Mouse (Mus musculus): ENCODE data around the gene Trmt1. TPM values are rescaled to one million over a fixed set of nuclear protein-coding genes. Genes with fewer than 3 reads are reported as not detected.

The Trmt1 gene
- polyA plus RNA-seq, 1 experiment from 2014 or later, result 51.6 TPM

DNA sequence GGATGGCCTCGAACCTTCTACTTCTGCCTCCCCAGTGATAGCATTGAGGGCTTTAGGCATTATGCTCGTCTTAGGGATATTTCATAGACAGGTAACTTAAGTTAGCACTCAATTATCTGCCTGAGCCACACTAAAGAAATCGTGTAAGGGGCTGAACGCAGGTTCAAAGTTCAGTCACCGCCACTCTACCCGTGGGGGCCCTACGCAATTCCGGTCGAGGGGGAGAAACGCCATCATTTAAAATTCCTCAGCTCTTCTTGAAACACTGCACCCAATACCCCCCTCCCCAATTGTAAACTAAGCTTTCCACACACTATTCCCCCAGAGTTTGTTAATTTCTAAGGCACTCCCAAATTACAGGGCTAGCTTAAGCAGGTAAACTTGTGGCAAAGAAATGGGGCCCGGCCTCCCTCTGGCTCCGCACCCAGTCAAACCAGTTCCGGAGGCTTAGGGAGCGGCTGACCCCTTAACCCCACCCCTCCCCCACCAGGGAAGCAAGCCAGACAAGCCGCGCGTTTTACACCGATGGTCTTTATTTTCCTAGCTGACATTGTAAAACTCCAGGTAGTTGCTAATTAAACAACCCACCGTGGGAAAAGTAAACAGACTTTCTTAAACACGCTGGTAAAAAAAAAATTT lies 25.2 kb upstream of the Trmt1 start:
- Histone ChIP-seq H3K4me3 (peak overlapping the region; percentile 75), H3K9me3 (no peaks in the 10 kb centered on the region), H3K4me2 (peak overlapping the region; percentile 87), H3K9ac (peak overlapping the region; percentile 96), H3K27ac (replicated peaks) (peak overlapping the region; percentile 99), H3K27me3 (replicated peaks) (no peaks in the 10 kb centered on the region), H3K36me3 (no peaks in the 10 kb centered on the region), H3K4me1 (peaks cover 59% of the 10 kb centered on the region)
- WGBS, result 1% methylated on average over 20 of the region's 20 CpGs
- no peak for ATAC-seq (ENCODE audit: extremely low read depth, insufficient number of reproducible peaks, low FRiP score, low TSS enrichment)

DNA sequence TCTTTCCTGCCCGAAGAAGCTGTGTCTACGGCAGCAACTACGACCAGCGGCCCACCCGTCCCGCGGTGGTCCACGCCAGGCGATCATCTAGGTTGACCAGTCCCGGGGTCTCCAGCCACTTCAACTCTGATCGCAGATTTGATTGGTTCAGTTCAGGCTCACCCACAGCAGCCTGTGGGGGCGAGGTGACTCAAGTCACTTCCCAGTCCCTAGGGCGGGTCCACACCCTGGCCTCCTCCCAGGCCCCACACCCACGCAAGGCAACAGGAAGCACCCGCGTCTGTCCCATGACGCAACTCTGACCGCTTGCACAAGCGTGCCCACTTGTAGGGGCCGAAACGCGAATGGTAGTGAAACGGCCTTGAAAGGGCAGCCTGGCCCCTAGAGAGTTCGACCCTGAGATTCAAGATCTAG lies 24.6 kb upstream of the Trmt1 start:
- under 1% methylated on average over 24 of the region's 24 CpGs for WGBS
- Histone ChIP-seq H3K4me2 (peak overlapping the region; percentile 87), H3K27ac (replicated peaks) (peak overlapping the region; percentile 99), H3K4me3 (peak overlapping the region; percentile 75), H3K4me1 (peaks cover 58% of the 10 kb centered on the region), H3K9me3 (no peaks in the 10 kb centered on the region), H3K36me3 (no peaks in the 10 kb centered on the region), H3K27me3 (replicated peaks) (no peaks in the 10 kb centered on the region), H3K9ac (peak overlapping the region; percentile 96)
- ATAC-seq (ENCODE audit: extremely low read depth, insufficient number of reproducible peaks, low FRiP score, low TSS enrichment), result peak; percentile 33; the same call in 1 of the 2 replicates

GRCm38 (mm10) chr8:84661961-84662571 lies 24.0 kb upstream of the Trmt1 start:
- under 1% methylated on average over 61 of the region's 61 CpGs for WGBS
- ATAC-seq (ENCODE audit: extremely low read depth, insufficient number of reproducible peaks, low FRiP score, low TSS enrichment), result no peak
- Histone ChIP-seq H3K9ac (peak overlapping the region; percentile 96), H3K27ac (replicated peaks) (peak overlapping the region; percentile 99), H3K4me1 (peaks cover 52% of the 10 kb centered on the region), H3K36me3 (no peaks in the 10 kb centered on the region), H3K9me3 (no peaks in the 10 kb centered on the region), H3K4me3 (peak overlapping the region; percentile 75), H3K27me3 (replicated peaks) (no peaks in the 10 kb centered on the region), H3K4me2 (peak overlapping the region; percentile 87)

DNA sequence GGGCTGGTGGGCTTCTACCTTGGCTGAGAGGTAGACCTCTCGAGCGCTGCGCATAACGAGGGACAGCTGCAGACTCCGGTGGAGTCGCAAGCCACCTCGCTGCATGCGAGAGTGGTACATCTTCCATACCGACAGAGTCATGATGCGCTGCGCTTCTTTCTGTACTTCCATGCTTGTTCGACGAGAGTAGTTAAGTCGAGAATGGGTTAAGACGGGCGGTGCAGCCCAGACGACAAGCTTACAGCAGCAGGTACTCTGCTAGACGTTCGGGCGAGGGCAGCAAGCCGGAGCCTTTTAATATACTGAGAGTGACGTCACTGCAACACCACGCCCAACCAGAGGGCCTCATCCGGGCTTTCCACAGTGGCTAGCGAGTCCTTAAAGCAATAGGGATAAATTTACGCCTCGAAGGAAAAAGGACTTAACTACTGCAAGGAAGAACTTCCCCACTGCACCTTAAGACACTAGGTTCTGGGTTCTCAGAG lies 23.5 kb upstream of the Trmt1 start, which contains the start of gene Ier2:
Gene Ier2 (minus strand): TSS at position 272 of the 485 bp plus-strand sequence.
- no peaks in the 10 kb centered on the region for H3K9me3 ChIP-seq
- H3K27ac ChIP-seq (replicated peaks), result peak within 1 kb of the TSS; percentile 99
- peaks cover 47% of the 10 kb centered on the region for H3K4me1 ChIP-seq
- no peaks in the 10 kb centered on the region for H3K27me3 ChIP-seq (replicated peaks)
- WGBS, result under 1% methylated on average over 27 of the region's 27 CpGs
- peak; percentile 65 for ATAC-seq (ENCODE audit: extremely low read depth, insufficient number of reproducible peaks, low FRiP score, low TSS enrichment)
- no peaks in the 10 kb centered on the region; the same call in 1 of the 2 replicates for H3K36me3 ChIP-seq
- H3K4me3 ChIP-seq, result peak within 1 kb of the TSS; percentile 75
- peak within 1 kb of the TSS; percentile 87 for H3K4me2 ChIP-seq
- H3K9ac ChIP-seq, result peak within 1 kb of the TSS; percentile 96

GRCm38 (mm10) chr8:84663483-84664327 lies 22.4 kb upstream of the Trmt1 start:
- peaks cover 41% of the 10 kb centered on the region for H3K4me1 ChIP-seq
- H3K36me3 ChIP-seq, result peaks cover 10% of the 10 kb centered on the region; the same call in 1 of the 2 replicates
- peak overlapping the region; percentile 96 for H3K9ac ChIP-seq
- H3K27ac ChIP-seq (replicated peaks), result peak overlapping the region; percentile 99
- H3K9me3 ChIP-seq, result no peaks in the 10 kb centered on the region
- WGBS, result 2% methylated on average over 43 of the region's 43 CpGs
- peak overlapping the region; percentile 75 for H3K4me3 ChIP-seq
- peak; percentile 63 for ATAC-seq (ENCODE audit: extremely low read depth, insufficient number of reproducible peaks, low FRiP score, low TSS enrichment)
- no peaks in the 10 kb centered on the region for H3K27me3 ChIP-seq (replicated peaks)
- H3K4me2 ChIP-seq, result peak overlapping the region; percentile 87

DNA sequence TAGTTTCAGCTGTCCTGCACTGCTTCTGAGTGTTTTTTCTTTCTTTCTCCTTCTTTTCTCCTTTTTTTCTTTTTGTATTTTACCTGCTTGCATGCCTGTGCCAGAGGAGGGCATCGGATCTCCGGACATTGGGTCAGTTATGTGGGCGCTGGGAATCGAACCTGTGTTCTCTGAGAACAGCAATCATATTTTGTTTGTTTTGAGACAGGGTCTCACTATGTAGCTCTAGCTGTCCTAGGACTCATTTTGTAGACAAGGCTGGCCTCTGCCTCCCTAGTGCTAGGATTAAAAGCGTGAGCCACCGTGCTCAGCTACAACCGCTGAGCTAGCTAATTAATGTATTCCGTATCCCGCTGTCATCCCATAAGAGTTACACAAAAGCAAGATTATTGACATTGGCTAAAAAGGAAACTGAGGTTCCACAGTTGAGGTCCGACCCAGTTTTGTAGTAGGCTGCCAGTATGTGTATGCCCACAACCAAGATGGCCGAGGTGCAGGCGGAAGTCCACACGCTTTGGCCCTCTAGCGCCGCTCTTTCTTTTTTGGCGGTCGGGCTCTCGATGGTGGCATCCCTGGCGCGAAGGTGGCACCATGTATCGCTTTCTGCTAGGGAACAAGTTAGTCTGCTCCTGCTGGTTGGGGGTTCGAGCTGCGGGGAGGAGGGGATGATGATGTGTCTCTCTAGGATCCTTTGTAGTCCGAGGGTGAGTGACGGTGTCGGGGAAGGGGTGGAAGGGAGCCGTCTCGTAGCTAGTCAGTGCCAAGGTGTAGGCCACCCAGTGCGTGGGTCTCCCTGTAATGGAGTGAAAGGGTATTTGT lies 21.3 kb upstream of the Trmt1 start:
- 0 out of 2 replicates have a peak, but pooled peaks have one; percentile 16 for ATAC-seq (ENCODE audit: extremely low read depth, insufficient number of reproducible peaks, low FRiP score, low TSS enrichment)
- WGBS, result under 1% methylated on average over 29 of the region's 29 CpGs
- H3K4me3 ChIP-seq, result peak overlapping the region; percentile 75
- no peaks in the 10 kb centered on the region for H3K9me3 ChIP-seq
- peaks cover 18% of the 10 kb centered on the region; the same call in 1 of the 2 replicates for H3K36me3 ChIP-seq
- peak overlapping the region; percentile 99 for H3K27ac ChIP-seq (replicated peaks)
- H3K4me2 ChIP-seq, result peak overlapping the region; percentile 87
- peak overlapping the region; percentile 88 for H3K9ac ChIP-seq
- no peaks in the 10 kb centered on the region for H3K27me3 ChIP-seq (replicated peaks)
- H3K4me1 ChIP-seq, result peaks cover 32% of the 10 kb centered on the region

DNA sequence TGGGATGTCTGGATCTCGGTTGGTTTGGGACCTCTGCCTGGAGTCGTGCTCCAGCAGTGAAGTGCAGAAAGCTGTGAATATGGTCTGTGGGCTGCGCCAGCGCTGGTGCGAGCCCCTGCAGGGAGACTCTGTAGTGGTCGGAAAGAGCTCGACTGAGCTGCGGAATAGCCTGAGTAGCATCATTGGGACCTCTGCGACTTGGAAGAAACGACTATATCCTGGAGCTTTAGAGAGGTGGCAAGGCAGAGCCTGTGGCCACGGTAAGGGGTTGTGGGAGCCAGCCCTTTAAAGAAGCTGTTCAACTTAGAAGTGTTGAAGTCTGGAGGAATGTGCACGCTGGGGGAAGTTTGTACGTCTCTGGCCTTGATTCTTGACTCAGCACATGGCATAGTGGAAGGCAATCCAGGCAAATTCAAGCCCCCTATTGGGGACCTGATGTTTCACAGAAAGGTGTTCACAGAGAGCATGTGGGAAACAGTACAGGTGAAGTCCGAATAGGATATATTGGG lies 20.7 kb upstream of the Trmt1 start:
- Histone ChIP-seq H3K9ac (peak overlapping the region; percentile 88), H3K27me3 (replicated peaks) (no peaks in the 10 kb centered on the region), H3K36me3 (peaks cover 24% of the 10 kb centered on the region), H3K4me2 (peak overlapping the region; percentile 87), H3K4me1 (peaks cover 25% of the 10 kb centered on the region), H3K4me3 (peak overlapping the region; percentile 75), H3K9me3 (no peaks in the 10 kb centered on the region), H3K27ac (replicated peaks) (peak overlapping the region; percentile 99)
- no peak for ATAC-seq (ENCODE audit: extremely low read depth, insufficient number of reproducible peaks, low FRiP score, low TSS enrichment)
- 3% methylated on average over 14 of the region's 14 CpGs for WGBS

- H3K4me2 ChIP-seq, result no peak overlapping the region
- H3K9me3 ChIP-seq, result no peaks in the 10 kb centered on the region
- peaks cover 16% of the 10 kb centered on the region for H3K4me1 ChIP-seq
- H3K27me3 ChIP-seq (replicated peaks), result no peaks in the 10 kb centered on the region
- 56% methylated on average over 1 of the region's 1 CpGs for WGBS
- peaks cover 47% of the 10 kb centered on the region for H3K36me3 ChIP-seq
- ATAC-seq (ENCODE audit: extremely low read depth, insufficient number of reproducible peaks, low FRiP score, low TSS enrichment), result no peak
- H3K4me3 ChIP-seq, result no peak overlapping the region
- H3K9ac ChIP-seq, result no peak overlapping the region
- no peak overlapping the region for H3K27ac ChIP-seq (replicated peaks)
Measured at GRCm38 (mm10) chr8:84668081-84668480, 18.0 kb upstream of the Trmt1 start.

DNA sequence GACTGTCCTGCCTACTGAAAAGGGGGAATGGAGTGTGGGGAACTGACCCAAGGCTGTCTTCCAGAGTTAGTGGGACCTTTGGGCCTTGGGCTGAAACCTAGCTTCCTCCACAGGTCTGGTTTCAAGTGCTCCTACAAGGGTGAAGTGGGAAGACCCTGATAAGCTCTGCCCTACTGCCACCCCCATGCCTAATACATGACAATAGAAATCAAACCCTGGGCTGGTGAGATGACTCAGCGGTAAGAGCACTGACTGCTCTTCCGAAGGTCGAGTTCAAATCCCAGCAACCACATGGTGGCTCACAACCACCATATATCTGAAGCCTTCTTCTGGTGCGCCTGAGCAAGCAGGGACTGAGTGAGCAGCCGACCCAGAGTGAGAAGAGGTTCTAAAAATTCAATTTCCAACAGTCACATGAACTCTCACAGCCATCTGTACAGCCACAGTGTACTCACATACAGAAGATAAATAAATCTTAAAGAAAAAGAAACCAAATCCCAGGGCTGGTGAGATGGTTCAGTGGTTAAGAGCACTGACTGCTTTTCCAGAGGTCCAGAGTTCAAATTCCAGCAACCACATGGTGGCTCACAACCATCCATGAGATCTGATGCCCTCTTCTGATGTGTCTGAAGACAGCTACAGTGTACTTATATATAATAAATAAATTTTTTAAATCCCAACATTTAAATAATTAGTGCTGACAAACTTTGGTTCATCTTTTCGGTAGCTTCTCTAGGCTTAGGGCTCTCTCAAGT lies 17.2 kb upstream of the Trmt1 start:
- peaks cover 54% of the 10 kb centered on the region for H3K36me3 ChIP-seq
- no peak for ATAC-seq (ENCODE audit: extremely low read depth, insufficient number of reproducible peaks, low FRiP score, low TSS enrichment)
- H3K4me2 ChIP-seq, result no peak overlapping the region
- H3K4me3 ChIP-seq, result no peak overlapping the region
- no peaks in the 10 kb centered on the region for H3K9me3 ChIP-seq
- WGBS, result 68% methylated on average over 6 of the region's 6 CpGs
- no peak overlapping the region for H3K27ac ChIP-seq (replicated peaks)
- no peaks in the 10 kb centered on the region for H3K27me3 ChIP-seq (replicated peaks)
- no peak overlapping the region for H3K9ac ChIP-seq
- peaks cover 11% of the 10 kb centered on the region for H3K4me1 ChIP-seq

All from heart, embryonic 13.5 days (tissue).